Mouse (Mus musculus): ENCODE measurements around the gene Mpdu1.

Gene Mpdu1

DNA sequence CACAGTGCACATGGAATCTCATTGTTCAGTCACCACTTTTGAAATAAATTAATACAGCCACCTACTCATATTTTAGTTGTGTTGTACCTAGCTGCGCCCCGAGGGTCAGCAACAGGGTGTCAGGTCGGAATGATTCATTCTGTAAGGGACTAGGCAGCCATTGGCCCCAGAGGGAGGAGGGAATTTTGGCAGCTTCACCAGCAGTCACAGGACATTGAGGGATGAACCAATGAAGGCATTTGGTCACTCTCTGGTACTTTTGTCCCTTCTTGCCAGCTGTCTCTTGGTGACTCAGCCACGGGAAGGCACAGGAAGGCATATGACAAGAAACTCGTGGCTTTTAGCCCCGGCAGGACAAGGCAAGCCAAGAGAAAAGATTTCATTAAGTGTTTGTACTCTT lies 1.4 kb upstream of the Mpdu1 start:
- POLR2A ChIA-PET, result interaction anchor here in 3 of 4 experiments (0.8 to 17.2 kb wide), 13 partner anchors 9 to 91 kb away, joined by 3 to 592 read pairs (median 34); partner anchors contain the start of genes Senp3 (in 3 of the 3), Eif4a1 (in 2 of the 3), Sox15 (in 2 of the 3) and Tnfsf13 (in 1 of the 3)

DNA sequence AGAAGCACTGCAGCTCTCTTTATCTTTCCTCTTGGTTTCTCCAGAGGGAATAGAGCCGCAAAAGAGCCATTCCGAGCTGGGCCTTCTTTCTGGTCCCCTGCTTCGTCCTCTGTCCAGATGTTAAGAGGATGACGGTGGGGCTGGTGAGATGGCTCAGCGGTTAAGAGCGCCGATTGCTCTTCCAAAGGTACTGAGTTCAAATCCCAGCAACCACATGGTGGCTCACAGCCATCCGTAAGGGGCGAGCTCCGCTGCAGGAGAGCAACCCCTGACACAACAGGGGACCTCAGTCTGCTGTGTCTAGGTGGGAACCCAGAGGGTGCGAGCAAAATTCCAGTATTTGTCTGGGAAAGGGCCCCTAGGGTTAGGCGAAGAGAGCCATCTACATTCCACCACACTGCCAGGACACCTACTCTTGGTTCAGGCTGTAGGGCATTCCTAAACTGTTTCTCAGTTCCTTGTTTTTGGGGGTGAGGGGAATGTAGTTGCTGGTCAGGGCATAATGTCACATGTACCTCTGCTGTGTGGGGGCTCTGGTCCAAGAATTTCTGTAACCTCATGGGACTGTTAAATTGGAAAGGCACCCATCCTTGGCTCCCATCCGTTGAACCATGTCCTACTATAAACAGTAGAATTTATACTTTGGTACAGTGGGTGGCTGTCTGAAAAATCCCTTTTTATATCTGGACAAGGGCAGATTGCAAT lies 677 bp upstream of the Mpdu1 start:
- ChIA-PET CTCF (interaction anchor here (0.6 to 2.3 kb wide), 12 partner anchors 10 to 116 kb away, joined by 3 to 8 read pairs (median 4); partner anchors contain the start of gene Fxr2 (in 2 of the 4)), POLR2A (interaction anchor here (0.6 to 17.2 kb wide), 56 partner anchors 7 to 338 kb away, joined by 3 to 592 read pairs (median 5); partner anchors contain the start of genes Fxr2 (in 3 of the 4), Senp3 (in 3 of the 4), Eif4a1 (in 2 of the 4) and Sox15 (in 2 of the 4))

More for the DNA sequence above, 1.4 kb upstream of the Mpdu1 start:
- CTCF ChIA-PET, result interaction anchor here in 1 of 4 experiments (0.6 kb wide), 1 partner anchor 45 kb away, joined by 3 read pairs; no protein-coding TSS in a partner anchor

DNA sequence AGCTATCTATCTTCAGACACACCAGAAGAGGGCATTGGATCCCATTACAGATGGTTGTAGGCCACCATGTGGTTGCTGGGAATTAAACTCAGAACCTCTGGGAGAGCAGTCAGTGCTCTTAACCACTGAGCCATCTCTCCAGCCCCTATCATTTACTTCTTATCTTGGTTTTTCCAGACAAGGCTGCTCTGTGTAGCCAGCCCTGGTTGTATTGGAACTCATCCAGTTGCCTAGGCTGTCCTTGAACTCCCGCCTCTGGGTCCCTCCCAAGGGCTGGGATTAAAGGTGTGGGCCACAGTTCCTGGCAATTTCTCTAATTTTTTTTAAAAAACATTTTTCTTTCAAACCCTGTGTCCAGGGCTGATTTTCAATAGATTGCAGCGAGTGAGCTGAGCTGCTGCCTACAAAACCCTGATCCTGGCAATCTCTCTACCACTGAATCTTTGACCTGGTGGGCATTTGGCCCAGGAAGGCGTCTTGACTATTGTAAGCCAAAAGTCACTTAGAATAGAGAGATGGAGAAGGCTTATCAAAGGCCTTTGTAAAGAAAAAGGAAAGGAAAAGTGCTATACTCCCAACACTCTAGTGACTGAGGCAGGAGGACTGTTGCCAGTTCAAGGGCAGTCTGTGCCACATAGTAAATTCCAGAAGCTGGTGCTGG lies 1.1 kb downstream of the Mpdu1 start:
- POLR2A ChIA-PET, result interaction anchor here (0.6 to 17.2 kb wide), 57 partner anchors 7 to 1212 kb away, joined by 3 to 592 read pairs (median 6); partner anchors contain the start of genes Senp3 (in 3 of the 4), Eif4a1 (in 2 of the 4), Fxr2 (in 2 of the 4) and Sox15 (in 2 of the 4)
- CTCF ChIA-PET, result interaction anchor here (0.5 to 2.3 kb wide), 12 partner anchors 28 to 792 kb away, joined by 3 to 8 read pairs (median 4); partner anchors contain the start of gene Fxr2 (in 2 of the 4)

DNA sequence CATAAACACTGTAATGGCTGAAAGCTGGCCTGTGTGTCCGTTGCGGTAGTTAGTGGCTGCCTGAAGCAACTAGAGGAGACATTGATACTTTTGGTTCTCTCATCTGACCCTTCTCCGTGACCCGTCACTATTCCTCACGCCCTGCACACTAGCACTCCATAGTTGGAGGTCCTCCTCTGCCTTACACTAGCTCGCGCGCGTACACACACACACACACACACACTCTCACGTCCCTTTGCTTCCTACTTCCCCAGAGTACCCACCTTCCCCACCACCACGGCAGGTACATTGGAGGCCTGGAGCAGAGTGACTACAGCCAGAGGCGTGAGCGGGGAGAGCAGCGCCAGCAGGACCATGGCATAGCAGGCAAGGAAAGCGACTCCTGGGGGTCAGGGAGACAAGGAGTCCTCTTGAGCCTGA lies 5.0 kb downstream of the Mpdu1 start:
- POLR2A ChIA-PET, result interaction anchor here (0.5 to 17.2 kb wide), 49 partner anchors 7 to 334 kb away, joined by 3 to 592 read pairs (median 5); partner anchors contain the start of genes Cd68 (in 4 of the 4), Fxr2 (in 3 of the 4), Senp3 (in 3 of the 4) and Eif4a1 (in 2 of the 4)
- CTCF ChIA-PET, result interaction anchor here (0.6 to 6.0 kb wide), 32 partner anchors 8 to 229 kb away, joined by 3 to 111 read pairs (median 4); partner anchors contain the start of genes Cd68 (in 3 of the 4), Fxr2 (in 3 of the 4), Fgf11 (in 1 of the 4) and Senp3 (in 1 of the 4)

DNA sequence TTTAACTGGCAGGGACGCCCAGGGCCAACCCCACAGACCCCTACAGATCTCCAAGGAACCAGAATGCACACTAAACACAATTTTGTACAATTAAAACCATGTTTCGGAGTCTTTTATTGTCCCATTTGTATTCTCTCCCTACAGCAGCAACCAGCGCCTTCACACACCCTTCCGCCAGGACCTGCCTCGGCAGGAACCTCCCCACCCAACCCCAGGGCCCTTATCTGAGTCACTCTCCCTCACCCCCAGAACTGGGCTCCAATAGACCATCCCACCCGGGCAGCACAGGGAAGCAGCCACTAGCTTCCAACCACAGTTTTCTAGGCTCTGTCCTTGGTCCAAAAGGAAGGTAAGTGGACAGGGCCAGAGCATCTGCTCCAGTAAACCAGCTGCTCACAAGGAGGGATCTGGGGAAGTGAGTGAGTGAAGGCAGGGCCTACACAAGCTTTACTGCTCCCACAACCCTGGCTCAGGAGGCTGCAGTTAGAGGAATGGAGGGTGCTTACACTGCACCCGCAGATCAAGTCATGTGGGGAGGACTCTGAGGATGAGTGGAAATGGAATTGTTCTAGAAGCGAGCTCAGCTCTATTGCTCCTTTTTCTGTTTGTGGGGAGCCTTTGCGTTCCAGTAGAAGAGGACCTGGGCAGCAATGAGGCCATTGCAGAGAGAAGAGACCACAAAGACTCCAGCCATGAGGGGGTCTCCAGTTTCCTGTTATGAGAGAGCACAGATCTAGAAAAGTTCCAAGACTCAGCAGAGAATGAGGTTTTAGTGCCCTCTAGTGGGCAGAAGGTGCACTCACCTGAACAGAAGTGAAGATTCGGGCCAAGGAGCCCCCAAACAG lies 5.6 kb downstream of the Mpdu1 start:
- CTCF ChIA-PET, result interaction anchor here (0.5 to 6.0 kb wide), 38 partner anchors 8 to 304 kb away, joined by 3 to 111 read pairs (median 4); partner anchors contain the start of genes Cd68 (in 3 of the 4), Fxr2 (in 3 of the 4), Atp1b2 (in 1 of the 4) and Fgf11 (in 1 of the 4)
- POLR2A ChIA-PET, result interaction anchor here (0.5 to 17.2 kb wide), 68 partner anchors 7 to 583 kb away, joined by 3 to 592 read pairs (median 5); partner anchors contain the start of genes Cd68 (in 4 of the 4), Eif4a1 (in 3 of the 4), Fxr2 (in 3 of the 4) and Senp3 (in 3 of the 4)

DNA sequence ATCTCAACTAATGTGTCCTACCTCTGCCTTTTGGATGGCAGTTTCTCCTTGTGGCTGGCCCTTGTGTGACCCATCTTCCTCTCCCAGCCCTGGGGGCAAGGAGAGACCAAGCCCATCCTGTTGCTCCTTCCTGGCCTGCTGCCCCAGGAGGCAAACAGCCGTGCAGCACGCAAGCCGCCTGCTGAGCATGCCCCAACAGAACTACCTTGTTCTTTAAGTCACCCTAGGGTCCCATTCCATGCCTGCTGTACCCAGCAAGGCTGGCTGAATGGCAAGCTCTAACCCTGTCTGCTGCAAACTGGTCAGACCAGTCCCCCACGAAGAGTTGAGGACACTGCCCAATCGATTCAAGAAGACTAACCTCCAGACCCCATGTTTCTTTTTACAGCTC lies 6.4 kb downstream of the Mpdu1 start:
- CTCF ChIA-PET, result interaction anchor here (0.5 to 6.0 kb wide), 36 partner anchors 8 to 380 kb away, joined by 3 to 111 read pairs (median 7); partner anchors contain the start of genes Cd68 (in 2 of the 4), Fxr2 (in 2 of the 4), Atp1b2 (in 1 of the 4) and Senp3 (in 1 of the 4)
- POLR2A ChIA-PET, result interaction anchor here (0.5 to 17.2 kb wide), 64 partner anchors 8 to 583 kb away, joined by 3 to 592 read pairs (median 5); partner anchors contain the start of genes Cd68 (in 4 of the 4), Eif4a1 (in 3 of the 4), Fxr2 (in 3 of the 4) and Mpdu1 (in 2 of the 4)

DNA sequence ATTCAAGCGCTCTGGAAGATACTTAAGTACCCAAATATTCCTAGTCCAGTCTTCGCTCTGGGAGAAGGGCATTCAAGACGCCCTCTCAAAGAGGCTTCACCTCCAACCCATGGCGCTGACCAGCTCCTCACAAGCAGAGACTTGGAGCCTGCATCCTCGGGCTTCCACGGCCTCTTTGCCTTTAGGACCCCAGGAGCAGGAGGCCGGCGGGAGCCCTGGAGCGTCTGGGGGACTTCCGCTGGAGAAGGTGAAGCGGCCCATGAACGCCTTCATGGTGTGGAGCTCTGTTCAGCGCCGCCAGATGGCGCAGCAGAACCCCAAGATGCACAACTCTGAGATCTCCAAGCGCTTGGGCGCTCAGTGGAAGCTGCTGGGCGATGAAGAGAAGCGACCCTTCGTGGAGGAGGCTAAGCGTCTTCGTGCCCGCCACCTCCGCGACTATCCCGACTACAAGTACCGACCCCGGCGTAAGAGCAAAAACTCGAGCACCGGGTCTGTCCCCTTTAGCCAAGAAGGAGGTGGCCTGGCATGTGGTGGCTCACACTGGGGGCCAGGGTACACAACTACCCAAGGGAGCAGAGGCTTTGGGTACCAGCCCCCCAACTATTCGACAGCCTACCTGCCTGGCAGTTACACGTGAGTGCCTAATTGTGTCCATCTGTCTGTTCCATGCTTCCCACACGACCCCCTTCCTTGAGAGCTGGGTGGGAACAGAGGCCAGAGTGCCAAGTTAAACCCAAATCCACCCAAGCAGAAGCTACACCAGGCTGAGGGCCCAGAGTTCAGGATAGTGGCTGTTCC lies 7.0 kb downstream of the Mpdu1 start, which contains the start of gene Sox15:
Gene Sox15, plus strand, starts transcription at position 51 of the 801 bp plus-strand sequence.
- ChIA-PET CTCF (interaction anchor here (0.5 to 6.0 kb wide), 51 partner anchors 8 to 753 kb away, joined by 3 to 111 read pairs (median 6); partner anchors contain the start of genes Cd68 (in 2 of the 4), Fxr2 (in 2 of the 4), Senp3 (in 2 of the 4) and Atp1b2 (in 1 of the 4)), POLR2A (interaction anchor here (0.5 to 17.2 kb wide), 90 partner anchors 9 to 582 kb away, joined by 3 to 592 read pairs (median 5); partner anchors contain the start of genes Cd68 (in 4 of the 4), Fxr2 (in 4 of the 4), Senp3 (in 4 of the 4) and Eif4a1 (in 3 of the 4))

DNA sequence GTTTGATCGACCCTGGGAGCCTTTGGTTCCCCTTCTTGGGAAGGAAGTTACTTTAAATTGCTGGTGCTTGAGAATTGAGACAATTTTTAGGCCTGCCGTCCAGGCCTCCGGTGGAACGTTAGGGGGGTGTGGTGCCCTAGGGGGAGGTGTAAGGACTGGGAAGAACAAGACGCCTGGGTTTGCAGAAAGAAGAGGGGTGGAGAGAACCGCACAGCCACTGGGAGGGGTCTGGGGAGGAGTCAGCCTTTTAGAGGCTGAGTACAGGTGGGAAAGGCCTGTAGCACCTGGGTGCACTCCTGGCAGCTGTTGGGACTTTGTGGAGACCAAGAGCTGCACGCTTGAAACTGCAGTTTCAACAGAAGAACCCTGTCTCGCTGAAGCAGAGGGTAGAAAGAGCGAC lies 7.7 kb downstream of the Mpdu1 start:
- ChIA-PET POLR2A (interaction anchor here (0.6 to 17.2 kb wide), 80 partner anchors 9 to 581 kb away, joined by 3 to 592 read pairs (median 5); partner anchors contain the start of genes Cd68 (in 4 of the 4), Fxr2 (in 4 of the 4), Senp3 (in 4 of the 4) and Eif4a1 (in 3 of the 4)), CTCF (interaction anchor here (0.5 to 6.0 kb wide), 45 partner anchors 11 to 752 kb away, joined by 3 to 111 read pairs (median 6); partner anchors contain the start of genes Cd68 (in 2 of the 4), Fxr2 (in 2 of the 4), Senp3 (in 2 of the 4) and Atp1b2 (in 1 of the 4))

DNA sequence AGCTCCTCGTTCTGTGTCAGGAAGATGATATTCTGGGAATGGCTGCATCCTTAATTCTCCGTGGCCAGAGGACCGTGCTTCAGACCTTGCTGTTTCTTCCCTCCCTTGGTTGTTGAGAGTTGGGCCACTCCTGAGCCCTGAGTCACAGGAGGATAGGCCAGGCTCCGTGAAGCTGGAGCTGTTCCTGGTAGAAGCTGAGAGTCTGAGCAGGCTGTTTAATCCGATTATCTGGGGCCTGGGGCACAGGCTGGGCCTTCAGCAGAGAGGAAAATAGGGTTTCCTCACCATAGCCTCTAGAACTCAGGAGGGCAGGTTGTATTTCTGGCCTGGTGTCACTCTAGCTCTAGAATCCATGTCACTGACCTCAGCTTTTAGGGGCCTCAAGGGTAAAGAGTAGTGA lies 9.0 kb downstream of the Mpdu1 start:
- ChIA-PET CTCF (interaction anchor here in 1 of 4 experiments (0.9 to 6.0 kb wide), 3 partner anchors 9 to 63 kb away, joined by 3 to 111 read pairs (median 33); partner anchors contain the start of genes Fxr2 and Mpdu1), POLR2A (interaction anchor here (0.7 to 17.2 kb wide), 29 partner anchors 9 to 456 kb away, joined by 3 to 592 read pairs (median 11); partner anchors contain the start of genes Cd68 (in 3 of the 4), Mpdu1 (in 3 of the 4), Eif4a1 (in 2 of the 4) and Fxr2 (in 2 of the 4))

DNA sequence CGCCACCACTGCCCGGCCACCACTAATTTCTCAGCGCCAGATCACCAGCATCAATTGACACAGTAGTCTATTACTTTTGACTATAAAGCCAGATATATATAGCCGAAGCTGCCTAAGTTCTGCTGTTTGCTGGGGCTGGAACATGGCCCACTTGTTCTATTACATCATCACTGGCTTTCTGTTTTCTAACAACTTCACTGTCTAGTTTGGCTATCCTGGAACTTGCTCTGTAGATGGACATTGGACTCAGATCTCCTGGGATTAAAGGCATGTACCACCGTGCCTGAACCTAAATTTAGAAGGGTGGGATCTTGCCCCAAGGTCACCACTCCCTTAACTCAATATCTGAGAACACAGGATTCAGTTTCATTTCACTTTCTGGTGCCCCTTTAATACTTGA lies 16.6 kb downstream of the Mpdu1 start:
- CTCF ChIA-PET, result interaction anchor here in 1 of 4 experiments (0.6 kb wide), 1 partner anchor 54 kb away, joined by 10 read pairs; no protein-coding TSS in a partner anchor
- POLR2A ChIA-PET, result interaction anchor here in 3 of 4 experiments (0.6 to 20.2 kb wide), 13 partner anchors 9 to 155 kb away, joined by 3 to 223 read pairs (median 5); partner anchors contain the start of genes Sox15 (in 3 of the 3), Fxr2 (in 2 of the 3), Cd68 (in 1 of the 3) and Mpdu1 (in 1 of the 3)

DNA sequence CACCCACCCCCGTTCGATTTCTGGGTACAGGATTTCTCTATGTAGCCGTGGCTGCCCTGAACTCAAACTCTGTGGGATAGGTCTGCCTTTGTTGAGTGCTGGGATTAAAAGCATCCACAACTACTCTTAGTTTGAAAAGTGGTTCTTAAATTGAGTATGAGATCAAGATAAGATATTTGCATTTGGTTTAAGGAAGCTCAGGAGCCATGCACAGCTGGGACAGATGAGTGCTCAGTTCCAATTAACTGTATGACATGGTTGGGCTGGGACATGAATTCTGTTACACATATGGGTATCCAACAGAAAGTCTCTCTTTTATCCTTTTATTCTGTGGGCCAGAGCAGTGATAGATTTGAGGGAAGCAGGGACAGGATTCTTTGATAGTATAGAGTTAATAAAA lies 27.0 kb downstream of the Mpdu1 start:
- ChIA-PET CTCF (interaction anchor here in 1 of 4 experiments (0.7 kb wide), 1 partner anchor 203 kb away, joined by 7 read pairs; the partner anchor contains the start of gene Tmem256), POLR2A (interaction anchor here in 3 of 4 experiments (0.5 to 20.2 kb wide), 10 partner anchors 16 to 140 kb away, joined by 3 to 223 read pairs (median 4); partner anchors contain the start of genes Mpdu1 (in 2 of the 3), Cd68 (in 1 of the 3), Eif4a1 (in 1 of the 3) and Sox15 (in 1 of the 3))

DNA sequence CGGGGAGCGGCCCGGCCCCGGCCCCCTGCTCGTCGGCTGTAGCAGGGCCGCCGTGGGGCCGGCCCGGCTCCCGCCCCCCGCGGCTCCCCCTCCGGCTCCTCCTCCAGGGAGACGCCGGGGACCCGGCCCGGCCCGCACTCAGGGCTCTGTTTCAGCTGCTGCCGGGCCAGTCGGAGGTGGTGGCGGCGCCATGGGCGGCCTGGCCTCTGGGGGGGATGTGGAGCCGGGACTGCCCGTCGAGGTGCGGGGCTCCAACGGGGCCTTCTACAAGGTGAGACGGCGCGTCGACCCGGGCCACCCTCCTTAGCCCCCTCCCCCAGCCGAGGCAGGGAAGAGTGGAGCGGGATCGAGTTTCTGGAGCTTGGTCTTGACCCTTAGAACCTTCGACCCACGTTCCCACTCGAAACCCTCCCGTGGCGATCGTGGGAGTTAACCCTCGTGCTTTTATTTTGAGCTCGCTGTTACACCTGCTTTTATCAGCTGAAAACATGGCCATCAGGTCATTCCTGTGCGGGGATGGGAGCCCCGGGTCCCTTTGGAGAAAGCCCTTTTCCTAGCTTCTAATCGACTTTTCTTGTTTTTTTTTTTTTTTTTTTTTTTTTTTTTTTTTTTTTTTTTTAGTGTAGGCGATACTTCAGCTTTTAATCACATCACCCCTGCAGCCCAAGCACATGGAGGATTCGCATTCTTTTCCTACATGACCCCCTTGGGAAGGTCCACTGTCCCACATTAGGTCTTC lies 29.1 kb downstream of the Mpdu1 start:
- CTCF ChIA-PET, result interaction anchor here (0.5 to 3.1 kb wide), 57 partner anchors 8 to 728 kb away, joined by 3 to 33 read pairs (median 4); partner anchors contain the start of genes Mpdu1 (in 2 of the 4), Sat2 (in 2 of the 4), Sox15 (in 2 of the 4) and 2810408A11Rik (in 1 of the 4)

DNA sequence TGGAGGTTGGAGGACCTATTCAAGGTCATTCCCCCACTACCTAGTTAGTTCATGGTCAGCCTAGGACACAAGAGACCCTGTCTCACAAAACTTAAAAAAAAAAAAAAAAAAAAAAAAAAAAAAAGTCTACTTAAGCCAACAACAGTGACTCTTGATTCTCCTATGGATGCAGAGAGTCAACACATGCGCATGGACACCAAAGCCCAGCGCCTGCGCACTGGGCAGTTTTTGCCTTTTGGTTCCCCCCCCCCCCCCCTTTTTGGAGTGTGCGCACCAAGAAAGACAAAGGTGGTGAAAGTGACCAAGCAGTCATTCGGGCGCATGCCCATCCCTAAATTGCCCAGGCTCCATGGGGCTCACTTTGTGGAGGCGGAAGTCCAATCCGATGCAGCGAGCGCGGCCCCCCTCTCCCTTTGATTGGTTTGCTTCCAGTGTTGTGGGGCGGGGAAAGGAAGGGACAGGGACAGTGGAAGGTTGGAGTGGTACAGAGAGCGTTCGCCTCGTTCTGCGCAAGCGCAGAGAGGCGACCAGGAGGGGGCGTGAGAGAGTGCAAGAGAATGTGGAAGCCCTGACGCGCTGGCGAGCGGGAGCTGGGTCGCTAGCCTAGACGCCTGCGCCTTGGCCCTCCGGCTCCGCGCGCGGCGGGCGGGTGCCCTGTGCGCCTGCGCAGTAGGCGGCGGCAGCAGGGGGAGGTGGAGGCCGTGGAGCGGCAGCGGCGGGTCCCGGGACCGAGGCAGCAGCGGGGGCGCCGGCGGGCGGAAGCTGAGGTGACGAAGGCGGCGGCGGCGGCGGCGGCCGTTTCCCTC lies 30.0 kb downstream of the Mpdu1 start, which contains the start of gene Fxr2:
Gene Fxr2, plus strand, starts transcription at position 707 of the 806 bp plus-strand sequence.
- POLR2A ChIA-PET, result interaction anchor here (0.5 to 20.2 kb wide), 94 partner anchors 8 to 605 kb away, joined by 3 to 223 read pairs (median 4); partner anchors contain the start of genes Sox15 (in 4 of the 4), Trp53 (in 4 of the 4), Cd68 (in 3 of the 4) and Mpdu1 (in 3 of the 4)
- CTCF ChIA-PET, result interaction anchor here (0.5 to 3.1 kb wide), 60 partner anchors 8 to 728 kb away, joined by 3 to 33 read pairs (median 4); partner anchors contain the start of genes Mpdu1 (in 2 of the 4), Sat2 (in 2 of the 4), Sox15 (in 2 of the 4) and 2810408A11Rik (in 1 of the 4)

More for the DNA sequence above, 29.1 kb downstream of the Mpdu1 start:
- POLR2A ChIA-PET, result interaction anchor here (0.5 to 20.2 kb wide), 98 partner anchors 8 to 604 kb away, joined by 3 to 223 read pairs (median 4); partner anchors contain the start of genes Sox15 (in 4 of the 4), Trp53 (in 4 of the 4), Cd68 (in 3 of the 4) and Mpdu1 (in 3 of the 4)

Measured in embryonic stem cell, embryonic (primary cell).